Mouse (Mus musculus) forelimb bud, embryonic 11.5 days (tissue): ENCODE data around the gene Cyp4f18.
"Not testable (repeated sequence)": the region's sequence is repeated elsewhere in the genome, so short reads cannot be mapped to it uniquely, and the experiment has no call there.

Source experiments
- DNase-seq: peaks from one replicate; pipeline ENCODE4 v3.0.0-alpha.2; 2012; ENCODE audit warnings: low read depth, low spot score

Cyp4f18 gene

DNA sequence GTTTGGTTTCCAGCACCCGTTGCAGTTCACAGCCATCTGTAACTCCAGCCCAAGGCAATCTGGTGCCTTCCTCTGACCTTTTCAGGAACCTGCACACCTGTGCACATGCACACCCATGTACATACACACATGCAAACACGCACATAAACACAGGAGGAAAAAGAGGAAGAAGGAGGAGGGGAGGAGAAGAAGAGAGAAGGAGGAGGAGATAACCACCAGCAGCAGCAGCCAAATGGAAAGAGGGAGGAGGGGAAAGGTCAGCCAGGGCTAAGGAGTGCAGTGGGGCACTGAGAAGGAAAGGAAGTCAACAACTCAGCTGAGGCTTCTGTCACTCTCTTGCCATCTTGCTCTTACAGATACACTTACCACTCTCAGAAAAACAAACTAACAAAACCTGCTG, 28.4 kb downstream of the Cyp4f18 start:
- DNase-seq, result no peak

DNA sequence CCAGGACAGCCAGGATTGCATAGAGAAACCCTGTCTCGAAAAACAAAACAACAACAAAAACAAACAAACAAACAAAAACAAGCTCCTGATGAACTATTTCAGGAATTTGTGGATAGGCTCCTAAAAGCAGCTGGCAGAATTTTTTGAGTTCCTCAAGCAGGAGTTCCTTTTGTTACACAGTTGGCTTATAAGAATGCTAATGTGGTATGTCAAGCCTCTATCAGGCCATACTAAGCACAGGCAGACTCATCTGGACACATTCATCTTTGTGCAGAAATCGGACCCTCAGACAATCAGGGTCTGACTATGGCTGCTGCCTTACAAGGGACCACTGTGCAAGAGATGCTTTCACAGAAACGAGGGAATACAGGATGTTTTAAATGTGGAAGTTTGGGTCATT, 35.2 kb downstream of the Cyp4f18 start:
- no peak for DNase-seq

DNA sequence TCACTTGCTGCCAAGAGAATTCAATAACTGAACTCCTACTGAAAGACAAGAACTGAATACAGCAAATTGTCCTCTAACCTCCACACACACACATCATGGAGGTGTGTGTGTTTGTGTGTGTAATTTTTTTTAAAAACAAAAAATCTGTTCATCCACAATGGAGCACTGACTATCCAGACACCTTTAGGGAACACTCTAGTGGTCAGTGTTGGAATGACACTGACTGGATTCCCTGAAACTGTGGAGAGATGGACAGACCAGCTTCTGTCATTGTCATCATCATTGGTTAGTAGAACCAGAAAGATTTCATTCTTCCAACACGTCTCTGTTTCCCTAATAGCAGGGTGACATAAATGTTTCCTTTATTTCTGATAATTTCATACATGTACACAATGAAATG, 37.5 kb downstream of the Cyp4f18 start:
- no peak for DNase-seq

DNA sequence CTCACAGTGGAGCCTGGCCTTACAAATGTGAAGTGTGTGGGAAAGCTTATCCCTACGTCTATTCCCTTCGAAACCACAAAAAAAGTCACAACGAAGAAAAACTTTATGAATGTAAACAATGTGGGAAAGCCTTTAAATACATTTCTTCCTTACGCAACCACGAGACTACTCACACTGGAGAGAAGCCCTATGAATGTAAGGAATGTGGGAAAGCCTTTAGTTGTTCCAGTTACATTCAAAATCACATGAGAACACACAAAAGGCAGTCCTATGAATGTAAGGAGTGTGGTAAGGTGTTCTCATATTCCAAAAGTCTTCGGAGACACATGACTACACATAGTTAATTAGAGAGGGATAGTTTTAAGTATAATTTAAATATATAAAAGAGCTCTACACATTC, 40.8 kb downstream of the Cyp4f18 start:
- no peak for DNase-seq

DNA sequence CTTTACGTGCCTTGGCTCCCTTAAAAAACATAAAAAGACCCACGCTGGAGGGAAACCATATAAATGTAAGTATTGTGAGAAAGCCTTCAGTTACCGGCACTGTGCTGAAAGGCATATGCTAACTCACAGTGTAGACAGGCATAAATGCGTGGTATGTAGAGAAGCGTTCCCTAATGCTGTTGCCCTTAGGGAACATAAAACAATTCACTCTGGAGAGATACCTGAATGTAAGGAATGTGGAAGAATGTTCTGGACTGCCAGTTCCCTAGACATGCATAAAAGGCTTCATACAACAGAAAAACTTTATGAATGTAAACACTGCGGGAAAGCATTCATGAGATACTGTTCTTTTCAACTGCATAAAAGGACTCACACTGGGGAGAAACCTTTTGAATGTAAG, 41.3 kb downstream of the Cyp4f18 start:
- DNase-seq, result no peak

DNA sequence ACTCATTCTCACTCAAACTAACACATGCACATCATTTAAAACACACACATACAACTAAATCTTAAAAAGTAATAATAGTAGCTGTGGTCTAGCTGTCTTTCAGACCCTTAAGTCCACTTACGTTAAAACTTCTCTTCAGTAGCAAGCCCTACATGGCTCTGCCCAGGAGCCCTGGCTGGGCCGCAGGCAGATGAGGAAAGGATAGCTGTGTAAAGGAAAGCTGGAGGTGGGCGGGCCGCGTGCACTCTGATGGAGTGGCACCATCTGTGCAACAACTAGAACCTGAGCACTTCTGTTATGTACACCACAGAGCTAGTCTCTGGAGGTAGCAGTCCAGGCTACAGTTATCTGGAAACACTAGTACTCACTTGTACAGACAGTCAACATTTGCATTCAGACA, 42.2 kb downstream of the Cyp4f18 start:
- no peak for DNase-seq

GRCm38 (mm10) chr8:71966411-71966810, 43.0 kb downstream of the Cyp4f18 start:
- DNase-seq, result no peak

- no peak for DNase-seq
Observed at GRCm38 (mm10) chr8:71965166-71965565, 44.3 kb downstream of the Cyp4f18 start.

DNA sequence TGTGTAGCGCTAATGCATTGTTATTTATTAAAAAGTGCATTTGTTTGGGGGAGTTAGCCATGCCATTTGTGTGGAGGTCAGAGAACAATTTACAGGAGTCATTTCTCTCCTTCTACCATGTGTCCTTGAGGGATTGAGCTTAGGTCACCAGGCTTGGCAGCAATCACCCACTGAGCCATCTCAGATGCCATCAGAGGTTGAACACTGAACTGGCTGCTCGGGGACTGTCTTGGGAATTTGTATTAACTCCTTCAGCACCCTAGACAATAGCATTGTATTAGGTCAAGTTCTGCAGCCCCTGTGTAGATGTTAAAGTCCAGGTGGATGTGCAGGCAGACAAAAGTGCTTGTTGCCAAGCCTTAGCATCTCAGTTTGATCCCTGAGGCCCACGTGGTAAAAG, 45.4 kb downstream of the Cyp4f18 start:
- no peak for DNase-seq

GRCm38 (mm10) chr8:71961796-71962195, 47.6 kb downstream of the Cyp4f18 start:
- DNase-seq, result no peak

DNA sequence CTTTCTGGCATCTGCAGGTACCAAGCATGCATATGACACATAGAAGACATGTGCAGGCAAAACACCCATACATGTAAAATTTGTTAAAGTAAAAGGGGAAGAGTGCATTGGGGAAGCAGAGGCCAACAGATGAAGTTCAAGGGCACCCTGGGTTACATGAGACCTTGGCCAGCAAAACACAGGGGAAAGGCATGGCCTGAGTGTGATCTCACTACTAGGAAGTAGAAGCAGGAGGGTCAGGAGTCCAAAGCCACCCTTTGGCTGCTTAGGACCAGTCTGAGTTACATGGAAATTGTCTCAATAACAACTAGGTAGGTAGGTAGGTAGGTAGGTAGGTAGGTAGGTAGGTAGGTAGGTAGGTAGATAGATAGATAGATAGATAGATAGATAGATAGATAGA, 48.9 kb downstream of the Cyp4f18 start:
- DNase-seq, result no peak

- DNase-seq, result no peak
Observed at GRCm38 (mm10) chr8:71954666-71955065, 54.8 kb downstream of the Cyp4f18 start.

DNA sequence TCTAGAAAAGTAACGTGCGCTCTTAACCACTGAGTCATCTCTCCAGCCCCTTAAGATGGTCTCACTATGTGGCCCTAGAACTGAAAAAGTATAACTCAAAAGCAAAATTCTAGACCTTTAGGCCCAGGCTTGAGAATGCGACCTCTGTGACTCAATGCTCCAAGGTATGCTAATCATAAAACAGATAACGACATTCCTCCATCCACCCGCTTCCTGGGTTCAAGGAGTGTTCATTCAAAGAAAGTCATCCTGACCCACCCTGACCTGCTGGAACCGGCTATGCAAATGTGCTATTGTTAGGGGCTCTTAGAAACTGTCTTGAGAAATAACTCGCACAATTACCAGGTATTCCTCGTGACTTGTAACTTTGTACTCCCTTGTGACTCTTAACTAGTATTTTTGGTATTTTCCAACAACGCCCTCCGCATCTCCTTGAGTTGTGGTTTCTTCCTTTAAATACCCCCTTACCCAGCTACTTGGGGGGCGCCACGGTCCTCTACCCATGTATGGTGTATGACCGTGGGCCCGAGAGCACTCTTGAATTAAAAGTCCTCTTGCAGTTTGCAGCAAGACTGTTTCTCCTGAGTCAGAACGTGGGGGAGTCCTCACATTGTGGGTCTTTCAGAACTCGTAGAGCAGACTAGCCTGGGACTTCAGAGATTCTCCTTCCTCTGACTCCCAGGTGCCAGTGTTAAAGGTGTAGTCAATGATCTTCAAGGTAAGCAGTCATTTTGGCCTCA, 56.3 kb downstream of the Cyp4f18 start:
- DNase-seq, result not testable (repeated sequence)

- DNase-seq, result no peak
Observed at GRCm38 (mm10) chr8:71952489-71952888, 56.9 kb downstream of the Cyp4f18 start.

- peak; percentile 27 for DNase-seq
Observed at GRCm38 (mm10) chr8:71951436-71952161, 57.8 kb downstream of the Cyp4f18 start.

DNA sequence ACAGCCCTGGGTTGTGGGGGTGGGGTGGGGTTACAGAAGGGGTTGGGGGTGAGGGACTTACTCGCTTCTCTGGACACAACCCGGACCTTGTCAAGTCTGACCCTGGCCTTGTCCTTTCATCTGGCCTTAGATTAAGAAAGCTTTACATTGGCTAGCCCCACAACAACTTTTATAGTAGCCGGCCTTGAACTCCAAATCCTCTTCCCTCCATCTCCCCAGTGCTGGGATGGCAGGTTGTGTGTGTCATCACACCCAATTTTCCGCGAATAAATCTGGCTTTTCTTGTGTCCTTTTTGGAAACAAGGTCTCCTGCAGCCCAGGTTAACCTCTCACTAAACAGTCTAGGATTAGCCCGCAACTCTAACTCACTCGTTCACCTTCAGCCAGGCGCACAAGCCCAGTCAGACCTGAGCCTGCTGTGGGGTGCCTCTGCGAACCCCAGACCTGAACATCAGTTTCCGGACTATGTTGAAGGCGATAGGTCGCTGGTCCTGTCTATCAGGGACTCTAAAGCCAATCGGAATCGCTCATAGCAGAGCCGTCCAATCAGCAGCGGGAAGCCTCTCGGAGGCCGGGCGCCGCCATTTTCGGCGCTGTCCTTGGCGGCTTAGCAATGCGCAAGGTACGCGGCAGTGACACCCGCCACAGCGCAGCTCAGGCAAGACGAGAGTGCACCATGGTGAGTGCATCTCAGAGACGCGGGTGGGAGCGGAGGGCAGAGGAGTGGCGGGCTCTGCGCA, 58.8 kb downstream of the Cyp4f18 start, which contains the start of gene Zfp961:
TSS of gene Zfp961 (plus strand) at position 557 of the 740 bp plus-strand sequence.
- peak; percentile 100 for DNase-seq

DNA sequence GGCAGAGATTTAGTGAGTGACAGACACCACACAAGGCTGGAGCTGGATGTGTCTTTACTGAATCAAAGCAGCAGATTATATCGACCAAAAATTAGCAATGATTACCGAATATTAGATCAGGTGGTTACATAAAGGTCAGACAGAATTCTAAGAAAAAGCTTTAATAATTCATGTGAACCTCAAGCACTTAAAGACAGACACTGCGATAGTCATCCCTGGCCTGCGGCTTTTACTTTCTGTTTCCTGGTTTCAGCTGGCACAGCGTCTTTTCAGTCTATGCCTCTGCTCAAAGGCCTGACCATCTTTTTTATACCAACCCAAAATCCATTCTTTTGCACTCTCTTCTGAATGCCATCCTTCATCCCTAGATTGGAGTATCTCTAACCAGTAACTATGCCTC, 60.8 kb downstream of the Cyp4f18 start:
- no peak for DNase-seq

DNA sequence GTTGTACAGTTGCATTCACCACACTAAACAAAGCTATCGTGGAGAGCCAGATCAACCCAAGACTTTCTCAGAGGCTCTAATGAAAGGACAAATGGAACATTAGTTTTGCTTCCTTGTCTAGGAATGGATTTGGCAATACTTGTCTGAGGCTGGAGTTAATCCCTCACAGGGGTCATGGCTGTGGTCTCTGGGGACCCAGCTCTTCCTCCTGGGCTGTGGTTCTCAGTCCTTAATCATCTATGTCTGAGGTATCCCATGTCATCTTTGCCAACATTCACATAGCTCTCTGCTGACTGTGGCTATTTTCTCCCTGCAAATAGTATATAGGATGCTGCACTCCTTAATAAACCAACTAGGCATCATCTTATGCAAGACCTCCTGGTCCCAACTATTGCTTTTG, 67.7 kb downstream of the Cyp4f18 start:
- no peak for DNase-seq

DNA sequence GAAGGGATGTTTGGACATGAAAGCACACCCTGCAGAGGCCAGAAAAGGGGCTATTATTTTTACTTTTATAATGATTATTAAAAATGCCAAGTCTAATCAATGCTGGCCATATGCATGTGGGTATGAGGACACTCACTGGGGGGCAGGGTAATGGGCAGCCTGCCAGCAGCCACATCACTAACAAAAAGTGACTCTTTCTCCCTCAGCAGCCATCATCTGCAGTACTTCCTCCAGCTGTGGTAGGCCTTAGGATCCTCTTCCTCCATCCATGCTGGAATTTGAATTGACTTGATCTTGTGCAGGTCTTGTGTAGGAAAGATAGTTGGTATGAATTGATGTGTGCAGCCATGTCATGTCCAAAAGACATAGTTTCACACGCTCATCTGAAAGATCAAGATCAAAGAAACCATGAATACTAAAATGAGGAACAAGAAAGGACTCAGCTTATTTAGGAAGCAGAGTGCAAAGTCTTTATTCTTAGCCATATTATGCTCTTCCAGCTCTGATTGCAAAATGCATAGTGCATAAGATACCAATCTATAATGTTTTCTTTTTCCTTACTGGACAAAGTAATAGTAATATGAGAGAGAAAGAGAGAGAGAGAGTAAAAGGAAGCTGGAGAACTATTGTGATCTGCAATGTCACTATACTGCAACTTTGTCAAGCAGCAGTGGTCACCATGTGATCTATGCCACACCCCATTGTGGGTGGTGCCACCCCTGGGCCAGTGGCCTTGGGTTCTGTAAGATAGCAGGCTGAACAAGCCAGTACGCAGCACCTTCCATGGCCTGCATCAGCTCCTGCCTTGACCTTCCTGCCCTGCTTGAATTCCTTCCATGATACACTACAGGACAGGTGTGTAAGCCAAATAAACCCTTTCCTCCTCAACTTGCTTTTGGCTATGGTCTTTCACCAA, 68.9 kb downstream of the Cyp4f18 start:
- no peak for DNase-seq
